Comparison of ENCODE assay signal across 24 mouse cellular contexts in genomic region chr11:107705060-107705459, GRCm38 (mm10). TPM values are rescaled to one million over a fixed set of nuclear protein-coding genes. Genes with fewer than 3 reads are reported as not detected.
DNase-seq lines count a peak whose midpoint lies in the region; ATAC-seq and TF ChIP-seq lines count a peak whose summit lies in the region.
"Had no signal": no experiment of that assay in that cellular context is flagged by ENCODE, and none has a peak within 500 bp of the region (broad histone marks: within the 10 kb centered on the region; RNA-seq: fewer than 3 reads in every experiment).

No protein-coding gene starts in this region.

- no peak overlapping the region for H3K9ac ChIP-seq in forebrain, embryonic 12.5 days
- H3K9ac ChIP-seq in forebrain, embryonic 11.5 days (ENCODE audit: low read length), result no peak overlapping the region
- H3K9ac ChIP-seq in kidney, embryonic 15.5 days, result no peak overlapping the region
- H3K9ac ChIP-seq in CH12.LX (ENCODE audit: insufficient read depth, low read depth), result no peak overlapping the region
- H3K9ac ChIP-seq in hindbrain, postnatal 0 days (replicated peaks; ENCODE audit: low read length), result no peak overlapping the region
- H3K9ac ChIP-seq: limb, embryonic 13.5 days; liver, embryonic 13.5 days; lung, embryonic 14.5 days; midbrain, embryonic 12.5 days had no signal

- dilution Hi-C loops in CH12.LX (cut with MboI; ENCODE audit: extremely low pct_ligation_motif_present, extremely low pct_unique_long_range_greater_than_20kb, low sequenced_read_pairs), result no loop called here

- ATAC-seq in forebrain, embryonic 12.5 days (ENCODE audit: low FRiP score), result 0 out of 2 replicates have a peak, but pooled peaks have one; percentile 36
- ATAC-seq in forebrain, embryonic 11.5 days (replicated peaks; ENCODE audit: low FRiP score), result no peak
- ATAC-seq in kidney, embryonic 15.5 days (replicated peaks; ENCODE audit: low FRiP score), result 0 out of 2 replicates have a peak, but pooled peaks have one; percentile 16
- peak; percentile 41; the same call in 1 of the 2 replicates for ATAC-seq in hindbrain, postnatal 0 days
- ATAC-seq: activated CD4-positive, CD25-positive, alpha-beta regulatory T cell, adult 4 months; CD4-positive, CD25-positive, alpha-beta regulatory T cell, adult 4 months; inflammation-experienced regulatory T-cells, adult 6 months had no signal

- no peak for TF ChIP-seq RAD21 in CH12.LX (IDR thresholded peaks at IDR 0.05; ENCODE audit: low read depth, low read length)

- TF ChIP-seq CTCF in CH12.LX (conservative IDR thresholded peaks at IDR 0.05 in 1 of 2, IDR thresholded peaks at IDR 0.05 in 1 of 2; ENCODE audit: low read depth in 2 of 2, low read length in 2 of 2), result no peak
- TF ChIP-seq CTCF in hindbrain, postnatal 0 days (IDR thresholded peaks at IDR 0.05; ENCODE audit: low read depth), result no peak

- no peak overlapping the region for H3K4me3 ChIP-seq in forebrain, embryonic 12.5 days (replicated peaks)
- no peak overlapping the region for H3K4me3 ChIP-seq in forebrain, embryonic 11.5 days (ENCODE audit: low read depth, low read length)
- no peak overlapping the region for H3K4me3 ChIP-seq in kidney, embryonic 15.5 days (replicated peaks)
- H3K4me3 ChIP-seq in CH12.LX (replicated peaks in 1 of 3; ENCODE audit: low read depth in 2 of 3, low read length in 2 of 3, poor library complexity in 1 of 3), result no peak overlapping the region
- no peak overlapping the region for H3K4me3 ChIP-seq in hindbrain, postnatal 0 days (ENCODE audit: low read length)
- H3K4me3 ChIP-seq: limb, embryonic 13.5 days; liver, embryonic 13.5 days; midbrain, embryonic 12.5 days had no signal

- in situ Hi-C loops in CH12.LX (cut with MboI; ENCODE audit: low pct_ligation_motif_present, low pct_unique_long_range_greater_than_20kb, low sequenced_read_pairs), result no loop called here

- H3K27ac ChIP-seq in forebrain, embryonic 12.5 days, result no peak overlapping the region
- no peak overlapping the region for H3K27ac ChIP-seq in forebrain, embryonic 11.5 days (ENCODE audit: low read depth, low read length)
- peak overlapping the region; percentile 75 for H3K27ac ChIP-seq in kidney, embryonic 15.5 days
- H3K27ac ChIP-seq in CH12.LX (ENCODE audit: insufficient read depth, low read depth), result no peak overlapping the region
- no peak overlapping the region for H3K27ac ChIP-seq in hindbrain, postnatal 0 days
- H3K27ac ChIP-seq: limb, embryonic 13.5 days; liver, embryonic 13.5 days; macrophage; midbrain, embryonic 12.5 days had no signal

- DNase-seq in forebrain, embryonic 11.5 days (ENCODE audit: low spot score), result no peak
- DNase-seq in kidney, postnatal 36 days, result no peak
- DNase-seq in CH12.LX (ENCODE audit: extremely low read depth), result no peak
- DNase-seq in hindbrain, postnatal 0 days (ENCODE audit: low spot score), result peak; percentile 23
- DNase-seq in right cerebral cortex, postnatal 14 days, result no peak
- no peak for DNase-seq in embryo, embryonic 10 days (ENCODE audit: low spot score)
- DNase-seq: adrenal gland, postnatal 25 days; heart, postnatal 10 days; liver, embryonic 13.5 days; spleen, adult 18-20 months; thymus, postnatal 4 days had no signal

- no peaks in the 10 kb centered on the region for H3K9me3 ChIP-seq in forebrain, embryonic 12.5 days
- H3K9me3 ChIP-seq in forebrain, embryonic 11.5 days (ENCODE audit: control insufficient read depth, low read length), result no peaks in the 10 kb centered on the region
- no peaks in the 10 kb centered on the region for H3K9me3 ChIP-seq in kidney, embryonic 15.5 days (replicated peaks)
- H3K9me3 ChIP-seq in CH12.LX (replicated peaks; ENCODE audit: low read length), result no peaks in the 10 kb centered on the region
- no peaks in the 10 kb centered on the region for H3K9me3 ChIP-seq in hindbrain, postnatal 0 days (ENCODE audit: low read length)
- H3K9me3 ChIP-seq: G1E; limb, embryonic 13.5 days; liver, embryonic 13.5 days; midbrain, embryonic 12.5 days had no signal

- no peaks in the 10 kb centered on the region for H3K36me3 ChIP-seq in forebrain, embryonic 12.5 days (replicated peaks)
- no peaks in the 10 kb centered on the region for H3K36me3 ChIP-seq in forebrain, embryonic 11.5 days (ENCODE audit: control insufficient read depth, insufficient read depth, low read length)
- H3K36me3 ChIP-seq in kidney, embryonic 15.5 days, result no peaks in the 10 kb centered on the region
- H3K36me3 ChIP-seq in CH12.LX (replicated peaks in 1 of 2; ENCODE audit: control insufficient read depth in 1 of 2, insufficient read depth in 1 of 2, low read length in 1 of 2), result no peaks in the 10 kb centered on the region
- H3K36me3 ChIP-seq in hindbrain, postnatal 0 days (ENCODE audit: insufficient read depth, low read length), result no peaks in the 10 kb centered on the region
- H3K36me3 ChIP-seq: G1E; limb, embryonic 13.5 days; liver, embryonic 13.5 days; midbrain, embryonic 12.5 days had no signal

- TF ChIP-seq EP300 in CH12.LX (IDR thresholded peaks at IDR 0.05; ENCODE audit: low read length), result no peak

- 76% methylated on average over 6 of the region's 6 CpGs for WGBS in forebrain, embryonic 12.5 days
- 81% methylated on average over 6 of the region's 6 CpGs for WGBS in forebrain, embryonic 11.5 days
- WGBS in kidney, embryonic 15.5 days, result 62% methylated on average over 6 of the region's 6 CpGs
- WGBS in hindbrain, postnatal 0 days, result 48% methylated on average over 6 of the region's 6 CpGs

- H3K4me2 ChIP-seq in forebrain, embryonic 12.5 days, result no peak overlapping the region
- H3K4me2 ChIP-seq in forebrain, embryonic 11.5 days (ENCODE audit: low read depth, low read length, severe bottlenecking), result no peak overlapping the region
- H3K4me2 ChIP-seq in kidney, embryonic 15.5 days, result no peak overlapping the region
- no peak overlapping the region for H3K4me2 ChIP-seq in CH12.LX (ENCODE audit: insufficient read depth, low read depth, poor library complexity, severe bottlenecking)
- H3K4me2 ChIP-seq in hindbrain, postnatal 0 days (ENCODE audit: low read depth, low read length), result no peak overlapping the region
- H3K4me2 ChIP-seq: heart, embryonic 11.5 days; limb, embryonic 13.5 days; liver, embryonic 13.5 days; lung, embryonic 14.5 days; midbrain, embryonic 12.5 days had no signal

- peaks cover 32% of the 10 kb centered on the region for H3K4me1 ChIP-seq in forebrain, embryonic 12.5 days
- H3K4me1 ChIP-seq in forebrain, embryonic 11.5 days (replicated peaks; ENCODE audit: control insufficient read depth, insufficient read depth, low read length), result peaks cover 11% of the 10 kb centered on the region; the same call in 1 of the 2 replicates
- H3K4me1 ChIP-seq in kidney, embryonic 15.5 days, result peaks cover 39% of the 10 kb centered on the region
- H3K4me1 ChIP-seq in CH12.LX (ENCODE audit: control insufficient read depth in 1 of 2, insufficient read depth in 2 of 2), result peaks cover 3 to 10% of the 10 kb centered on the region in 2 experiments; a peak in 1 of 4 replicates
- peaks cover 18% of the 10 kb centered on the region for H3K4me1 ChIP-seq in hindbrain, postnatal 0 days (ENCODE audit: insufficient read depth, low read length)

- H3K27me3 ChIP-seq in forebrain, embryonic 12.5 days, result peaks cover 13% of the 10 kb centered on the region
- H3K27me3 ChIP-seq in forebrain, embryonic 11.5 days (ENCODE audit: control insufficient read depth, insufficient read depth, low read length), result no peaks in the 10 kb centered on the region
- H3K27me3 ChIP-seq in kidney, embryonic 15.5 days, result no peaks in the 10 kb centered on the region
- no peaks in the 10 kb centered on the region for H3K27me3 ChIP-seq in CH12.LX (replicated peaks)
- H3K27me3 ChIP-seq in hindbrain, postnatal 0 days (ENCODE audit: insufficient read depth, low read length), result no peaks in the 10 kb centered on the region
- H3K27me3 ChIP-seq: limb, embryonic 13.5 days had no signal

- no peaks in the 10 kb centered on the region for H3K79me2 ChIP-seq in CH12.LX (replicated peaks; ENCODE audit: control insufficient read depth, extremely low read depth, insufficient read depth, poor library complexity, severe bottlenecking)

- no peak for TF ChIP-seq POLR2A in CH12.LX (IDR thresholded peaks at IDR 0.05; ENCODE audit: low read depth, low read length)

TF ChIP-seq in CH12.LX, 34 proteins besides CTCF, POLR2A, EP300 and RAD21:
- TF ChIP-seq BHLHE40 (IDR thresholded peaks at IDR 0.05; ENCODE audit: low read depth, low read length), result 0 out of 2 replicates have a peak, but pooled peaks have one; percentile 15
- no peak for TF ChIP-seq SMC3 (IDR thresholded peaks at IDR 0.05; ENCODE audit: low read depth, low read length)

RNA-seq across cellular contexts. Expression of gene Cacng1, which starts 11.3 kb away (rescaled TPM):
- 0.26 TPM in 1 of 2 replicates, not detected in the other for polyA plus RNA-seq in forebrain, embryonic 12.5 days (2016; fragmentation: Nextera tagmentation; extraction: Ambion mirVana)
- polyA plus RNA-seq in forebrain, embryonic 11.5 days (2014; fragmentation: Nextera tagmentation; extraction: Ambion mirVana), result 0.21 TPM in 1 of 2 replicates, not detected in the other
- 1.3 and 2.9 TPM in 2 replicates for polyA plus RNA-seq in kidney, embryonic 15.5 days (2015; fragmentation: Nextera tagmentation; extraction: Ambion mirVana)
- total RNA-seq in CH12.LX (2012; rRNA removed) (not detected in 2 replicates), CH12.LX (2014; rRNA removed) (not detected in 2 replicates)
- polyA plus RNA-seq in CH12.LX (2012; ENCODE audit: insufficient read length, low read depth), result not detected in 2 replicates
- total RNA-seq in hindbrain, postnatal 0 days (2014; rRNA removed), result 0.89 and 1.1 TPM in 2 replicates
- 0.66 and 0.68 TPM in 2 replicates for polyA plus RNA-seq in hindbrain, postnatal 0 days (2015; fragmentation: Nextera tagmentation; extraction: Ambion mirVana)
- total RNA-seq: adrenal gland, postnatal 25 days; G1E; granulocyte monocyte progenitor cell, adult 5-6 weeks; heart, postnatal 10 days; layer of hippocampus, postnatal 25 days had no signal
- polyA plus RNA-seq: activated CD4-positive, CD25-positive, alpha-beta regulatory T cell, adult 4 months; CD4-positive, CD25-positive, alpha-beta regulatory T cell, adult 4 months; heart, embryonic 11.5 days; inflammation-experienced regulatory T-cells, adult 6 months; macrophage had no signal
